Mouse (Mus musculus) thymus, postnatal 0 days (tissue): ENCODE data around the gene Rhoa. TPM values are rescaled to one million over a fixed set of nuclear protein-coding genes. Genes with fewer than 3 reads are reported as not detected.
A peak's percentile ranks its signal among the peaks of the same experiment; 100 is the strongest.

ENCODE experiments used
- DNase-seq: peaks from one replicate; pipeline ENCODE4 v3.0.0-alpha.2; 2015; ENCODE audit warnings: low spot score
- polyA plus RNA-seq: library from polyadenylated mRNA; unstranded; fragments of >200 nt; fragmentation: Nextera tagmentation; extraction: Ambion mirVana; gene quantifications from 2 replicates; pipeline ENCODE4 v1.2.1, GENCODE M21; 2015

Gene Rhoa
- polyA plus RNA-seq, 1 experiment from 2014 or later: 543 TPM

- DNase-seq: no peak
These were observed 33.9 kb downstream of the Rhoa start for GRCm38 (mm10) chr9:108339886-108340257.

- DNase-seq: peak; percentile 60
These were observed 34.6 kb downstream of the Rhoa start for GRCm38 (mm10) chr9:108340258-108341138.

GRCm38 (mm10) chr9:108341139-108341475 lies 35.2 kb downstream of the Rhoa start:
- DNase-seq: no peak

GRCm38 (mm10) chr9:108341801-108342200 lies 35.9 kb downstream of the Rhoa start:
- no peak for DNase-seq

- peak; percentile 38 for DNase-seq
These were observed 36.4 kb downstream of the Rhoa start for GRCm38 (mm10) chr9:108342301-108342831.

GRCm38 (mm10) chr9:108343331-108343730 lies 37.4 kb downstream of the Rhoa start:
- no peak for DNase-seq

- DNase-seq: no peak
These were observed 37.9 kb downstream of the Rhoa start for GRCm38 (mm10) chr9:108343835-108344234.

GRCm38 (mm10) chr9:108344471-108344870 lies 38.5 kb downstream of the Rhoa start:
- no peak for DNase-seq

- no peak for DNase-seq
These were observed 41.1 kb downstream of the Rhoa start for GRCm38 (mm10) chr9:108347024-108347423.

- DNase-seq: peak; percentile 86
These were observed 41.8 kb downstream of the Rhoa start, which contains the start of gene Usp4 for GRCm38 (mm10) chr9:108347540-108348289. TSS of gene Usp4 (plus strand) at chr9:108347853.

GRCm38 (mm10) chr9:108348290-108348680 lies 42.4 kb downstream of the Rhoa start:
- peak; percentile 8 for DNase-seq

GRCm38 (mm10) chr9:108349727-108350126 lies 43.8 kb downstream of the Rhoa start:
- DNase-seq: no peak

GRCm38 (mm10) chr9:108378234-108378633 lies 72.3 kb downstream of the Rhoa start:
- DNase-seq: no peak

GRCm38 (mm10) chr9:108378736-108379135 lies 72.8 kb downstream of the Rhoa start:
- DNase-seq: no peak

- DNase-seq: no peak
These were observed 73.4 kb downstream of the Rhoa start for GRCm38 (mm10) chr9:108379294-108379693.

- DNase-seq: no peak
These were observed 75.5 kb downstream of the Rhoa start for GRCm38 (mm10) chr9:108381382-108381781.

- DNase-seq: no peak
These were observed 79.1 kb downstream of the Rhoa start for GRCm38 (mm10) chr9:108385006-108385405.

- DNase-seq: no peak
These were observed 80.9 kb downstream of the Rhoa start for GRCm38 (mm10) chr9:108386816-108387215.
